ENCODE assay signal across 8 mouse cellular contexts in the genomic region with DNA sequence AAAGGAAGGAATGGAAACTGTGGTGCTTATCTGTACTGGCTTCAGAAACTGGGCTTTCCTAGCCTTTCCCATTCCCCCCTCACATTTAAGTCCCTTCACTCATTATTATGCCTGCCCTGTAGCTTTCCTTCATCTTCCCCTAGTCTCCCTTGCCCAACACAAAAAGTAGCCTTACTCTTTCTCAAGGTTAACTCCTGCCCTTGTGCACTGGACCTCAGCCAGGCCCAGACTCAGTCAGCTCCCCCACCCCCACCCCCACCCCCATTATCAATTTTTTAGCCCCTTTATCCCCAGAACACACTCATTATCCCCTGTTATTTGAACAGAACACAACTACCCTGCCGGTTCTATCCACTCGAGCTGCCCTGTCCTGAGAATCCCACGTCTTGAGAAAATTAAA. TPM values are rescaled to one million over a fixed set of nuclear protein-coding genes. Genes with fewer than 3 reads are reported as not detected.
A peak's percentile ranks its signal among the peaks of the same experiment; 100 is the strongest.
DNase-seq lines count a peak whose midpoint lies in the region; ATAC-seq and TF ChIP-seq lines count a peak whose summit lies in the region.

No protein-coding gene starts in this region.

- no peak overlapping the region for H3K27ac ChIP-seq in forebrain, embryonic 13.5 days
- H3K27ac ChIP-seq in liver, embryonic 12.5 days: peak overlapping the region; percentile 79
- H3K27ac ChIP-seq in thymus, adult 2 months (ENCODE audit: control insufficient read depth, insufficient read depth, low read length): no peak overlapping the region

- DNase-seq in heart, adult 8-10 months (ENCODE audit: low spot score): peak; percentile 3
- DNase-seq in heart, adult 18-20 months: no peak
- DNase-seq in thymus, postnatal 0 days (ENCODE audit: low spot score): no peak
- no peak for DNase-seq in urinary bladder, postnatal 10 days (ENCODE audit: low spot score)
- DNase-seq in thymus, adult 2 months: no peak

- peaks cover 20% of the 10 kb centered on the region for H3K27me3 ChIP-seq in E14TG2a.4 (ENCODE audit: insufficient read depth, low read length)
- H3K27me3 ChIP-seq in forebrain, embryonic 13.5 days: no peaks in the 10 kb centered on the region
- H3K27me3 ChIP-seq in liver, embryonic 12.5 days (replicated peaks): peaks cover 10% of the 10 kb centered on the region; the same call in 1 of the 2 replicates
- no peaks in the 10 kb centered on the region for H3K27me3 ChIP-seq in thymus, adult 2 months (ENCODE audit: control insufficient read depth, insufficient read depth, low read length)

- H3K4me2 ChIP-seq in forebrain, embryonic 13.5 days: peak overlapping the region; percentile 62
- peak overlapping the region; percentile 100 for H3K4me2 ChIP-seq in liver, embryonic 12.5 days

- no peaks in the 10 kb centered on the region for H3K36me3 ChIP-seq in E14TG2a.4 (ENCODE audit: insufficient read depth, low read length)
- no peaks in the 10 kb centered on the region for H3K36me3 ChIP-seq in forebrain, embryonic 13.5 days (ENCODE audit: poor library complexity, severe bottlenecking)
- no peaks in the 10 kb centered on the region for H3K36me3 ChIP-seq in liver, embryonic 12.5 days
- no peaks in the 10 kb centered on the region for H3K36me3 ChIP-seq in thymus, adult 2 months (ENCODE audit: control insufficient read depth, insufficient read depth, low read length)

- peaks cover 26% of the 10 kb centered on the region for H3K4me1 ChIP-seq in E14TG2a.4 (replicated peaks; ENCODE audit: low read depth, low read length)
- peaks cover 20% of the 10 kb centered on the region for H3K4me1 ChIP-seq in forebrain, embryonic 13.5 days
- peaks cover 24% of the 10 kb centered on the region for H3K4me1 ChIP-seq in liver, embryonic 12.5 days
- H3K4me1 ChIP-seq in thymus, adult 2 months (replicated peaks; ENCODE audit: control insufficient read depth, insufficient read depth, low read length): peaks cover 2% of the 10 kb centered on the region; the same call in 1 of the 2 replicates

- ATAC-seq in forebrain, embryonic 13.5 days: no peak
- ATAC-seq in liver, embryonic 12.5 days: no peak

- H3K9ac ChIP-seq in forebrain, embryonic 13.5 days: peak overlapping the region; percentile 65
- peak overlapping the region; percentile 66 for H3K9ac ChIP-seq in liver, embryonic 12.5 days

- peak overlapping the region; percentile 78 for H3K4me3 ChIP-seq in E14TG2a.4 (replicated peaks; ENCODE audit: low read length)
- peak overlapping the region; percentile 74 for H3K4me3 ChIP-seq in forebrain, embryonic 13.5 days
- H3K4me3 ChIP-seq in liver, embryonic 12.5 days: peak overlapping the region; percentile 67
- H3K4me3 ChIP-seq in thymus, adult 2 months (ENCODE audit: control insufficient read depth, insufficient read depth, low read length): no peak overlapping the region

- TF ChIP-seq CTCF in E14TG2a.4 (conservative IDR thresholded peaks at IDR 0.05; ENCODE audit: low read length): no peak
- TF ChIP-seq CTCF in thymus, adult 2 months (IDR thresholded peaks at IDR 0.05; ENCODE audit: borderline replicate concordance, control insufficient read depth, extremely low read depth, insufficient read depth, low read length, poor library complexity): no peak

- WGBS in forebrain, embryonic 13.5 days: 60% methylated on average over 3 of the region's 3 CpGs
- WGBS in liver, embryonic 12.5 days (ENCODE audit: insufficient replicate concordance): 51% methylated on average over 3 of the region's 3 CpGs
- WGBS in thymus, adult 2 months: 97% methylated on average over 3 of the region's 3 CpGs

- TF ChIP-seq POLR2A in thymus, adult 2 months (IDR thresholded peaks at IDR 0.05; ENCODE audit: control insufficient read depth, extremely low read depth, insufficient read depth, low read length, poor library complexity): no peak

- H3K9me3 ChIP-seq in E14TG2a.4 (ENCODE audit: low read length): no peaks in the 10 kb centered on the region
- no peaks in the 10 kb centered on the region for H3K9me3 ChIP-seq in forebrain, embryonic 13.5 days (replicated peaks)
- no peaks in the 10 kb centered on the region for H3K9me3 ChIP-seq in liver, embryonic 12.5 days (replicated peaks)

RNA-seq across cellular contexts. Expression of a gene that starts 1.0 kb away (rescaled TPM):
- total RNA-seq in heart, adult 8-10 months (2022): 10 to 100 TPM in 3 of 4 experiments, 1 to 10 TPM in 1; 9.2 to 12.0 (median 11.0) TPM
- total RNA-seq in heart, adult 18-20 months (2021): 10 to 100 TPM in 1 of 2 experiments, 1 to 10 TPM in 1; 8.1 to 10.9 TPM
- 12.5 and 14.9 TPM in 2 replicates for polyA plus RNA-seq in forebrain, embryonic 13.5 days (2015; fragmentation: Nextera tagmentation; extraction: Ambion mirVana)
- polyA plus RNA-seq in liver, embryonic 12.5 days (2016; fragmentation: Nextera tagmentation; extraction: Ambion mirVana): 7.8 TPM in 2 replicates
- 7.2 and 8.3 TPM in 2 replicates for polyA plus RNA-seq in thymus, postnatal 0 days (2015; fragmentation: Nextera tagmentation; extraction: Ambion mirVana)
- 2.7 and 3.5 TPM in 2 replicates for polyA plus RNA-seq in thymus, adult 2 months (2012; rRNA removed)
